Mouse (Mus musculus): ENCODE measurements around the gene R3hdm4. TPM values are rescaled to one million over a fixed set of nuclear protein-coding genes. Genes with fewer than 3 reads are reported as not detected.

The R3hdm4 gene
- total and polyA plus RNA-seq, 3 experiments = 87.8 to 231 (median 93.5) TPM

DNA sequence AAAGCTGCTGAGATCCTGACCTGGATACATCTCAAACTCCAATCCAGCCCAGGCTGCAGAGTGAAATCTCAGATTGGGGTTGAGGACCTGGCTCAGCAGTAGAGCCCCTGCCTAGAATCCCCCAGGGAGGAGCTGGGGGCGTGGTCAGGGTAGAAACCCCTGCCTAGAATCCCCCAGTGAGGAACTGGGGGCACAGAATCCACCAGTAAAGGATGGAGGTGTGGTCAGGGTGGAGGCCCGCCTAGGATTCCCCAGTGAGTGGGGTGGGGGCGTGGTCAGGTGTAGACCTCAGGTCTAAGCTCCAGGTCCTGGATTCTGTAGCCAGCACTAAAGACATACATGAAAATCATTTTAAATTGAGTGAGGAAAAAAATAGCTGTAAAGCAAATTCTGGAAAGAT, 48.1 kb downstream of the R3hdm4 start:
- no peak for DNase-seq

DNA sequence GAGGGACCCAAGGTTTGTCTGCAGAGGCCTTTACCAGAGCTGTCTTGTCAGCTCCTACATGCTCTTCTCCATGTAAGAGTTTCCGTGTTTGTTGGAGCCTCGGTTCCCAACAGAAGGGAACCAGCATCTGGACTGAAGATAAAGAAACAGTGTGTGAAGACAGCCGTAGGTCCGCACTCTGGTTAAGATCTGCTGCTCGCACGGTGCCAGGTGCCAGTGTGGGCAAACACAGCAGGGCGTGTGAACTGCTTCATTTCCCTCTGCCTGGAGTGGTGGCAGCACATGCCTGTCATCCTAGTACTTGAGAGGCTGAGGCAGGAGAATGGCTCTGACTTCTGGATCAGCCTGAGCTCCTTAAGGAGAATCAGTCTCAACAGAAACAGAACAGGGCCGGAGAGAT, 49.2 kb downstream of the R3hdm4 start:
- DNase-seq = no peak

DNA sequence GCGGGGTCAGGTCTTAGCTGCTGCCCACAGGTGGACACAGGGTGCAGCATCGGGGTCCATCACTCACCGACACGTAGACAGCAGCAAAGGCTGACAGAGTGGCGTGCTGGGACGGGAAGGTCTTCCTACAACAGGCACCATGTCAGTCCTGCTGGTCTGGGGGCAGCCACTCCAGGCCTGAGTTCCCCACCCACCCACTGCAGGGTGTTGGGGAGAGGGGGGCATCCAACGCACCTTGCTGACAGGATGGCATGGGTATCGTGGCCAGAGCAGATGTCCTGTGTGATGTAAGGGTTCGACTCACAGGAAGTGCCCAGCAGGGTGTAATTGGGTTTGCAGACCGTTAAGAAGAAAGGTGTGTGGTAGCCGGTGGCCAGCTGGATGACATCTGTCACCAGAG, 54.4 kb downstream of the R3hdm4 start:
- DNase-seq = no peak

DNA sequence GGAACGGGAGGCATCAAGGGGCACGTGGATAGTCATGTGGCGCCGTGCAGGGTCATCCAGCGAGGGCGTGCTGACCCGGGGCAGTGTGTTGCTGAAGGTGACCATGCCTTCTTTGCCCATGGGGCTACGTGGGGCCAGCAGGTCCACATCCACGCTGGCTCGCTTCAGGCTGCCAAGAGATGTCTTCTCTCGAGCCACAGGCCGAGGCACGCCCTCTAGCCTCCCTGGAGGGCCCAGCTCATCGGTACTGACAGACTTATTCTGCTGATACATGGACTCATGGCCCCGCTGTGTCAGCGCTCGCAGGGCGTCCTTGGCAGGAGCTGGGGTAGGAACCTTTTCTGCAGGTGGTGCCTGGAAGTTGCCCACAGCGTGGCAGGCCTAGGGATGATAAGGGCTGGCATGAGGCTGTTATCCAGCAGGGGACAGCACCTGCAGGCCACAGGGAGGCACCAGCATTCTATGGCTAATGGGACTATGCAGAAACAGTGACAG, 55.2 kb downstream of the R3hdm4 start:
- peak; percentile 68 for DNase-seq

DNA sequence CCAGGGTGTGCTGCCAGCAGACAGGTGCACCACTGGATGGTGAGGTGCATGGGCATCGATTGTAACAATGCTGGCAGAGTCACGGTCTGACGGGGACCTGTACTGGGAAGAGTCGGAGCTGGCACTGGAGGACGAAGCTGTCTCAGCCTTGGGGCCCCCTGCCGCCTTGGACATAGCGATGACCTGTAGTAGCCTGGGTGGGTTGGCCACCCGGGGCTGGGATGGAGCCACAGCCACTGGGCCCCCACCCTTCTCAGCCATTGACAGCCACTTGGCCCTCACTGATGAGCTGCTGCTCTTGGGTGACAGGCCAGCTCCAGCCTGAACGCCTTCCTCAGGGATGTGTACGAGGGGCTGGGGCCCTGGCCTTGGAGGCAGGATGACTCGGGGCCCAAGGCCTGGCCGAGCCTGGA, 55.8 kb downstream of the R3hdm4 start:
- peak; percentile 61 for DNase-seq

DNA sequence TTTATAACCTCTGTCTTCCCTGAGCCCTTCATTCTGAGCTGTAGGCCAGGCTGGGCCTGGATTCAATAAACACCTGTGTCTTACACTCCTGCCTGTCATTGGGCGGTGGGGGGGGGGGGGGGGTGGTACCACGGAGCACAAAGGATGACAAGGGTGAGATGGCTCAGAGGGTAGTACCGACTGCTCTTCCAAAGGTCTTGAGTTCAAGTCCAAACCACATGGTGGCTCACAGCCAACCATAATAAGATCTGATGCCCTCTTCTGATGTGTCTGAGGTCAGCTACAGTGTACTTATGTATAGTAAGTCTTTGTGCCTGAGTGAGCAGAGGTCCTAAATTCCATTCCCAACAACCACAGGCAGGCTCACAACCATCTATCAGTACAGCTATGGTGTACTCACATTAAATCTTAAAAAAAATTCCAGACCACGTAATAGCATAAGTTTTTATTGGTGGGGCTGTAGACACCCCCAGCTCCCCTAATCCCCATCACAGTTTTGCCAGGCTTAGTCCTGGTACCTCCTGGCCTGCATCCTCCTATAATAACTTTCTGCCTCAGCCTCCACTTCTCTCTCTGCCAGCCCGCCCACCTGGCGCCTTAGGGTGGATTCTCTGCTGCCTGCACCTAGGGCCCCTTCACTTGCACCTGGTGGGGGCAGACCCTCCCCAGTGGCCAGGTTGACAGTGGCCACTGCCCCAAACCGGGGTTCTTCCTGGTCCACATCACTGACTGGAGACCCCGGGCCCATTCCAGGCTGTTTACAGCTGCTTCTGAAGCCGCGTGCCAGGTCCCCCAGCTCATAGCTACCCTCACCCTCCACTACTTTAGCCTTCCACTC, 56.4 kb downstream of the R3hdm4 start:
- peak; percentile 35 for DNase-seq

DNA sequence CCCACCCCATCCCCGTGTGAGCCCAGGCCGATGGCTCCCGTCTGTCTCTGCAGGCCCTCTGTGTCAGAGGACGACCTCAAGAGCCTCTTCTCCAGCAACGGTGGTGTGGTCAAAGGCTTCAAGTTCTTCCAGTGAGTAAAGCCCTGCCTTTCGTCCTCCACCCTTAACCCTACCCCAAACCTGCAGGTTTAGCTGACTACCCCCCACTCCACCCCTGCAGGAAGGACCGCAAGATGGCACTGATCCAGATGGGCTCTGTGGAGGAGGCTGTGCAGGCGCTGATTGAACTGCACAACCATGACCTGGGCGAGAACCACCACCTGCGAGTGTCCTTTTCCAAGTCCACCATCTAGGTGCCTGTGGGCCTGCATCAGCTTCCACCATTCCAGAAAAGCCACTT, 58.1 kb downstream of the R3hdm4 start:
- peak; percentile 16 for DNase-seq

DNA sequence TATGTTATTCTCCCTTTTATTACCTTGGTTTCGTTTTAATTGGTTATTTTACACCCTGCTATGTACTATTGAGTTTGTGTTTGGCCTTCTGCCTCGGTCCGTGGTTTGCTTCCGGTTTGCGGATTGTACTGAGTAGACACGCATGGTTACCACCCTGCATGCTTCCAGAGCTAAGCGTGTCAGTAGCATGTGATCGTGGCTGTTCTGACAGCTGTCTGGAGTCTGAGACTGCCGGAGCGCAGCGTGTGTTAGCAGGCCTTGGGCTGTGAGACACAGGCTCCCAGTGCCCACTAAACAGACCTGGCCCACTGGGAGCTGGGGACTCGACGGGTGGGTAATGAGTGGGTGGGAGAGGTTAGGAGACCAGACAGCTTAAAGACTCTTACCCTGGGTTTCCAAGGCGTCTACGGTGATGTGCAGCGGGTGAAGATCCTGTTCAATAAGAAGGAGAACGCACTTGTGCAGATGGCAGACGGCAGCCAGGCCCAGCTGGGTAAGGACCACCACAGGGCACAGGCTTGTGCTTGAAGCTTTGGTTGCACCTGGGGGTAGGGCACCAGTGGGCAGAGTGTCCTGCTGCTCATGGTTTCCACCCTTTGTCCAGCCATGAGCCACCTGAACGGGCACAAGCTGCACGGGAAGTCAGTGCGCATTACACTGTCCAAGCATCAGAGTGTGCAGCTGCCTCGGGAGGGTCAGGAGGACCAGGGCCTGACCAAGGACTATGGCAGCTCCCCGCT, 58.8 kb downstream of the R3hdm4 start:
- DNase-seq = no peak

DNA sequence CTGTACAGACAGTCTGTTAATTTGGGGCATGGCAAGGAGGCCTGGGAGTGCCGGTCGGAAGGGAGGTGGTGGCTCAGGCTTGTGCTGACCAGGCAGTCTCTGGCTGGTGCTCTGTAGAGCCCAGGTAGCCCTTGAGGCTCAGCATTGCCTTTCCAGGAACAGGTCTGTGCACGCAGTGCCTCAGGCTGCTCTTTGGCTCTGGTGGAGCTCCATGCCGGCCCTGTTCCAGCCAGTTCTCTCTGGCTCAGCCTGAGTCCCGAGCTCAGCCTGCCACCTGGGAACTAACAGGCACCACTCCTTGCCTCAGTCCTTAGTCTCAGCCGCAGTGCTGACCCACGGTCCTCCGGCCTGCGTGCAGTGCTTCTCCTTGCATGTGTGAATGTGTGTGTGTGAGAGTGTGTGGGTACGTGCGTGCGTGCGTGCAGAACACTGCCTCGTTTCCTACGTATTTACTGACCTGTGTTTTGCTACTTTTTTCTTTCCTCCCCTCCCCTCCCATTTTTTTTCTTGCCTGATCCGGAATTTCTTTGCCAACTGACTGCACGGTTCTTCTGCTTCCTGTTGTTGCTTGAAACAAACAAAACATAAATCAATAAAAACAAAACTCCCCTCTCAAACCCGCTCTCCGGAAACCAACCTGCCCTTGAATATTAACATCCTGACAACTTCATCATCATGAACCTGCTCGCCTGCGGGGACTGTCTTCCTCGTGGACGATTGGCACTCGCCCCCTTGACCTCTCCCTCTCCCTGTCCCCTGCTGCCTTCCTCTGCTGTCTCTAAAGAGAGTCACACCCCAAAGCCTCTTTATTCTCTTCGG, 59.6 kb downstream of the R3hdm4 start:
- DNase-seq = peak; percentile 16

DNA sequence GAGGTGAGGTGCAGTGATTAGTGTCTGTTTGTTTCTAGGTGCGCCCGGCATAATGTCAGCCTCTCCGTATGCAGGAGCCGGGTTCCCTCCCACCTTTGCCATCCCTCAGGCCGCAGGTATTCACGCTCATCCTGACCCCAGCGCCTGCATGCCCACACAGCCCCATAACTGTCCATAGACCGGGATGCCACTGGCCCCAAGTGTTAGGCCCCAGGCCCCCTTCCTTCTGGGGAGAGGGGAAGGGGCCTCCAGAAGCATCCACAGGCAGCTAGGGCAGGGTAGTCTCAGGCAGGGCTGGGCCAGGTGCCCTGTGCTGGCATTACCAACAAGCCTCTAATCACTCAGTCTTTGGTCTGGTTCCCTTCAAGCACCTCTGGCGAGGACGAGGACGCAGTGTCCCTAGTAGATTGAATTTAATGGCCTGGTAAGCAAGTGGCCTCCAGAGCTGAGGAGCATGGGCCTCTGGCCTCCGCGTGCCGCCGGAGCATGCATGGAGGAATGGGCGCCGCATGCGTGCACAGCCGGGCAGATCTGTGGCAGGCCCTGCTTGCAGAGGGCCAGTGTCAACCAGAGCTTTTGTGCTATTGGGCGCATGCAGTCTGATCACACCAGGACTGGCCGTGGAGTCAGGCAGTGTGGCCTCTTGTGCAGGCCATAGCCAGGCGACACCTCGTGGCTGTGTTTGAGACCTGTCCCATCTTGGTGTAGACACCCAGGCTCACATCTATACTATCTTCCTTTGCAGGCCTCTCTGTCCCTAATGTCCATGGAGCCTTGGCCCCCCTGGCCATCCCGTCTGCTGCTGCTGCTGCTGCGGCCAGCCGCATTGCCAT, 60.7 kb downstream of the R3hdm4 start:
- no peak for DNase-seq

Small RNA genes lying within 50 kb of the gene (microRNA-seq; reads per million reads assigned to microRNA genes)
- 0 reads per million in 2 experiments for gene Mir6910

Other genes starting within 250 kb of the R3hdm4 start
Only the 30 nearest of the 34 such genes appear.
- 100 to 1,000 TPM; 588 to 674 TPM for gene Bsg, start 216.7 kb downstream of the R3hdm4 start, total RNA-seq (2021)
- 314 and 321 TPM in 2 replicates for gene Bsg, start 216.7 kb downstream of the R3hdm4 start, polyA plus RNA-seq (2012; rRNA removed)
- 1 to 10 TPM; 5.9 to 6.0 TPM for gene Hcn2, start 204.6 kb downstream of the R3hdm4 start, total RNA-seq (2021)
- gene Hcn2, start 204.6 kb downstream of the R3hdm4 start, polyA plus RNA-seq (2012; rRNA removed) = 20.2 and 27.8 TPM in 2 replicates
- 10 to 100 TPM; 55.4 to 62.8 TPM for gene Polrmt, start 174.6 kb downstream of the R3hdm4 start, total RNA-seq (2021)
- gene Polrmt, start 174.6 kb downstream of the R3hdm4 start, polyA plus RNA-seq (2012; rRNA removed) = 87.6 and 89.0 TPM in 2 replicates
- not detected for gene Fgf22, start 166.1 kb downstream of the R3hdm4 start, total RNA-seq (2021)
- gene Fgf22, start 166.1 kb downstream of the R3hdm4 start, polyA plus RNA-seq (2012; rRNA removed) = 0.18 and 0.68 TPM in 2 replicates
- gene Rnf126, start 154.3 kb downstream of the R3hdm4 start, total RNA-seq (2021) = 10 to 100 TPM; 51.6 to 51.8 TPM
- gene Rnf126, start 154.3 kb downstream of the R3hdm4 start, polyA plus RNA-seq (2012; rRNA removed) = 222 and 226 TPM in 2 replicates
- 10 to 100 TPM in 1 of 2 experiments, 1 to 10 TPM in 1; 10.0 to 37.2 TPM for gene Fstl3, start 143.9 kb downstream of the R3hdm4 start, total RNA-seq (2021)
- 47.0 and 74.7 TPM in 2 replicates for gene Fstl3, start 143.9 kb downstream of the R3hdm4 start, polyA plus RNA-seq (2012; rRNA removed)
- gene Prss57, start 130.2 kb downstream of the R3hdm4 start, total RNA-seq (2021) = under 1 TPM in 1 of 2 experiments, not detected in 1; 0.21 TPM
- gene Prss57, start 130.2 kb downstream of the R3hdm4 start, polyA plus RNA-seq (2012; rRNA removed) = 0.28 TPM in 1 of 2 replicates, not detected in the other
- gene Palm, start 127.6 kb downstream of the R3hdm4 start, total RNA-seq (2021) = 100 to 1,000 TPM in 1 of 2 experiments, 10 to 100 TPM in 1; 68.1 to 105 TPM
- 138 and 146 TPM in 2 replicates for gene Palm, start 127.6 kb downstream of the R3hdm4 start, polyA plus RNA-seq (2012; rRNA removed)
- gene Misp, start 100.2 kb downstream of the R3hdm4 start, total RNA-seq (2021) = under 1 TPM; 0.31 to 0.32 TPM
- 0.03 and 0.10 TPM in 2 replicates for gene Misp, start 100.2 kb downstream of the R3hdm4 start, polyA plus RNA-seq (2012; rRNA removed)
- gene Ptbp1, start 66.8 kb downstream of the R3hdm4 start, total RNA-seq (2021) = 100 to 1,000 TPM; 217 to 332 TPM
- 175 and 259 TPM in 2 replicates for gene Ptbp1, start 66.8 kb downstream of the R3hdm4 start, polyA plus RNA-seq (2012; rRNA removed)
- gene Prtn3, start 46.7 kb downstream of the R3hdm4 start, total RNA-seq (2021) = under 1 TPM; 0.62 to 0.63 TPM
- gene Prtn3, start 46.7 kb downstream of the R3hdm4 start, polyA plus RNA-seq (2012; rRNA removed) = 3.4 and 4.1 TPM in 2 replicates
- gene Plppr3, start 46.6 kb downstream of the R3hdm4 start, total RNA-seq (2021) = 1 to 10 TPM; 1.2 to 2.2 TPM
- 4.2 and 4.6 TPM in 2 replicates for gene Plppr3, start 46.6 kb downstream of the R3hdm4 start, polyA plus RNA-seq (2012; rRNA removed)
- under 1 TPM; 0.49 to 0.79 TPM for gene Elane, start 35.0 kb downstream of the R3hdm4 start, total RNA-seq (2021)
- gene Elane, start 35.0 kb downstream of the R3hdm4 start, polyA plus RNA-seq (2012; rRNA removed) = 0.34 and 1.1 TPM in 2 replicates
- 1,000 to 10,000 TPM; 2,358 to 4,405 TPM for gene Cfd, start 30.4 kb downstream of the R3hdm4 start, total RNA-seq (2021)
- 4,988 and 13,425 TPM in 2 replicates for gene Cfd, start 30.4 kb downstream of the R3hdm4 start, polyA plus RNA-seq (2012; rRNA removed)
- gene Med16, start 12.3 kb downstream of the R3hdm4 start, total RNA-seq (2021) = 10 to 100 TPM; 38.4 to 43.0 TPM
- 126 and 132 TPM in 2 replicates for gene Med16, start 12.3 kb downstream of the R3hdm4 start, polyA plus RNA-seq (2012; rRNA removed)
- gene Gm26602, start 10.4 kb downstream of the R3hdm4 start, total RNA-seq (2021) = not detected
- not detected in 2 replicates for gene Gm26602, start 10.4 kb downstream of the R3hdm4 start, polyA plus RNA-seq (2012; rRNA removed)
- gene Kiss1r, start 4.2 kb downstream of the R3hdm4 start, total RNA-seq (2021) = 1 to 10 TPM; 1.4 TPM
- 11.8 and 15.1 TPM in 2 replicates for gene Kiss1r, start 4.2 kb downstream of the R3hdm4 start, polyA plus RNA-seq (2012; rRNA removed)
- gene Arid3a, start 5.8 kb upstream of the R3hdm4 start, total RNA-seq (2021) = 1 to 10 TPM; 4.6 to 6.5 TPM
- gene Arid3a, start 5.8 kb upstream of the R3hdm4 start, polyA plus RNA-seq (2012; rRNA removed) = 5.9 and 9.1 TPM in 2 replicates
- gene Wdr18, start 38.9 kb upstream of the R3hdm4 start, total RNA-seq (2021) = 10 to 100 TPM; 29.4 to 31.5 TPM
- gene Wdr18, start 38.9 kb upstream of the R3hdm4 start, polyA plus RNA-seq (2012; rRNA removed) = 66.1 and 66.8 TPM in 2 replicates
- gene Grin3b, start 49.5 kb upstream of the R3hdm4 start, total RNA-seq (2021) = under 1 TPM in 1 of 2 experiments, not detected in 1; 0.31 TPM
- gene Grin3b, start 49.5 kb upstream of the R3hdm4 start, polyA plus RNA-seq (2012; rRNA removed) = 0.09 and 0.17 TPM in 2 replicates
- gene Tmem259, start 63.1 kb upstream of the R3hdm4 start, total RNA-seq (2021) = 100 to 1,000 TPM; 142 to 143 TPM
- gene Tmem259, start 63.1 kb upstream of the R3hdm4 start, polyA plus RNA-seq (2012; rRNA removed) = 619 and 624 TPM in 2 replicates
- gene Cnn2, start 67.4 kb upstream of the R3hdm4 start, total RNA-seq (2021) = 10 to 100 TPM; 29.5 to 50.1 TPM
- gene Cnn2, start 67.4 kb upstream of the R3hdm4 start, polyA plus RNA-seq (2012; rRNA removed) = 53.0 and 58.8 TPM in 2 replicates
- gene Abca7, start 75.3 kb upstream of the R3hdm4 start, total RNA-seq (2021) = 10 to 100 TPM; 18.4 to 22.9 TPM
- gene Abca7, start 75.3 kb upstream of the R3hdm4 start, polyA plus RNA-seq (2012; rRNA removed) = 28.6 TPM in 2 replicates
- gene Arhgap45, start 95.4 kb upstream of the R3hdm4 start, total RNA-seq (2021) = 1 to 10 TPM; 3.9 to 6.7 TPM
- 11.0 and 14.6 TPM in 2 replicates for gene Arhgap45, start 95.4 kb upstream of the R3hdm4 start, polyA plus RNA-seq (2012; rRNA removed)
- gene Polr2e, start 118.6 kb upstream of the R3hdm4 start, total RNA-seq (2021) = 100 to 1,000 TPM in 1 of 2 experiments, 10 to 100 TPM in 1; 97.3 to 106 TPM
- gene Polr2e, start 118.6 kb upstream of the R3hdm4 start, polyA plus RNA-seq (2012; rRNA removed) = 111 and 122 TPM in 2 replicates
- 1,000 to 10,000 TPM; 1,287 to 1,377 TPM for gene Gpx4, start 126.0 kb upstream of the R3hdm4 start, total RNA-seq (2021)
- 1,827 and 2,443 TPM in 2 replicates for gene Gpx4, start 126.0 kb upstream of the R3hdm4 start, polyA plus RNA-seq (2012; rRNA removed)
- gene Sbno2, start 184.4 kb upstream of the R3hdm4 start, total RNA-seq (2021) = 10 to 100 TPM; 38.5 to 59.3 TPM
- 102 and 120 TPM in 2 replicates for gene Sbno2, start 184.4 kb upstream of the R3hdm4 start, polyA plus RNA-seq (2012; rRNA removed)
- gene Stk11, start 194.6 kb upstream of the R3hdm4 start, total RNA-seq (2021) = 100 to 1,000 TPM; 153 to 156 TPM
- 151 and 159 TPM in 2 replicates for gene Stk11, start 194.6 kb upstream of the R3hdm4 start, polyA plus RNA-seq (2012; rRNA removed)
- gene Atp5d, start 217.4 kb upstream of the R3hdm4 start, total RNA-seq (2021) = 100 to 1,000 TPM; 654 to 778 TPM
- 5,895 and 6,727 TPM in 2 replicates for gene Atp5d, start 217.4 kb upstream of the R3hdm4 start, polyA plus RNA-seq (2012; rRNA removed)
- 100 to 1,000 TPM in 1 of 2 experiments, 10 to 100 TPM in 1; 74.5 to 118 TPM for gene Cbarp, start 219.6 kb upstream of the R3hdm4 start, total RNA-seq (2021)
- 84.3 and 84.6 TPM in 2 replicates for gene Cbarp, start 219.6 kb upstream of the R3hdm4 start, polyA plus RNA-seq (2012; rRNA removed)